In genomic region chr11:119514967-119515636, GRCm38 (mm10) we compare ENCODE assay signal across 9 mouse cellular contexts. TPM values are rescaled to one million over a fixed set of nuclear protein-coding genes. Genes with fewer than 3 reads are reported as not detected.
A peak's percentile ranks its signal among the peaks of the same experiment; 100 is the strongest.
DNase-seq lines count a peak whose midpoint lies in the region; ATAC-seq lines count a peak whose summit lies in the region.
"Had no signal": no experiment of that assay in that cellular context is flagged by ENCODE, and none has a peak within 500 bp of the region (broad histone marks: within the 10 kb centered on the region; RNA-seq: fewer than 3 reads in every experiment).

No protein-coding gene starts in this region.

- peaks cover 8% of the 10 kb centered on the region for H3K4me1 ChIP-seq in kidney, embryonic 16.5 days (ENCODE audit: insufficient read depth, low read length)
- peaks cover 58% of the 10 kb centered on the region for H3K4me1 ChIP-seq in hindbrain, embryonic 12.5 days
- peaks cover 36% of the 10 kb centered on the region for H3K4me1 ChIP-seq in limb, embryonic 13.5 days

- H3K27me3 ChIP-seq in kidney, embryonic 16.5 days (ENCODE audit: insufficient read depth, low read length): peaks cover 7% of the 10 kb centered on the region; the same call in 1 of the 2 replicates
- no peaks in the 10 kb centered on the region; the same call in 1 of the 2 replicates for H3K27me3 ChIP-seq in hindbrain, embryonic 12.5 days
- peaks cover 34% of the 10 kb centered on the region for H3K27me3 ChIP-seq in limb, embryonic 13.5 days

- WGBS in kidney, embryonic 16.5 days: 6% methylated on average over 21 of the region's 21 CpGs
- WGBS in hindbrain, embryonic 12.5 days: 3% methylated on average over 21 of the region's 21 CpGs
- WGBS in limb, embryonic 13.5 days: 3% methylated on average over 21 of the region's 21 CpGs

- peak overlapping the region; percentile 30 for H3K4me3 ChIP-seq in kidney, embryonic 16.5 days (ENCODE audit: low read length)
- peak overlapping the region; percentile 16 for H3K4me3 ChIP-seq in hindbrain, embryonic 12.5 days
- H3K4me3 ChIP-seq in limb, embryonic 13.5 days: peak overlapping the region; percentile 30

- no peaks in the 10 kb centered on the region for H3K36me3 ChIP-seq in kidney, embryonic 16.5 days (ENCODE audit: insufficient read depth, low read length)
- H3K36me3 ChIP-seq in hindbrain, embryonic 12.5 days: no peaks in the 10 kb centered on the region
- no peaks in the 10 kb centered on the region for H3K36me3 ChIP-seq in limb, embryonic 13.5 days
- H3K36me3 ChIP-seq: G1E had no signal

- no peaks in the 10 kb centered on the region for H3K9me3 ChIP-seq in kidney, embryonic 16.5 days (ENCODE audit: low read length)
- no peaks in the 10 kb centered on the region for H3K9me3 ChIP-seq in hindbrain, embryonic 12.5 days (replicated peaks)
- no peaks in the 10 kb centered on the region for H3K9me3 ChIP-seq in limb, embryonic 13.5 days
- H3K9me3 ChIP-seq: G1E had no signal

- DNase-seq in kidney, adult 8-10 months: no peak
- peak; percentile 60 to 89 for DNase-seq in cerebellum, postnatal 4 days (ENCODE audit: low spot score in 2 of 2)
- peak; percentile 71 to 80 for DNase-seq in right cerebral cortex, postnatal 10 days (ENCODE audit: low spot score in 2 of 2)
- DNase-seq in thymus, postnatal 36 days: no peak
- DNase-seq in heart, adult 9 months (ENCODE audit: low spot score in 2 of 2): no peak

- no peak overlapping the region for H3K27ac ChIP-seq in kidney, embryonic 16.5 days (ENCODE audit: low read length)
- peak overlapping the region; percentile 84 for H3K27ac ChIP-seq in hindbrain, embryonic 12.5 days
- no peak overlapping the region for H3K27ac ChIP-seq in limb, embryonic 13.5 days

- H3K9ac ChIP-seq in kidney, embryonic 16.5 days (replicated peaks; ENCODE audit: low read length): no peak overlapping the region
- H3K9ac ChIP-seq in hindbrain, embryonic 12.5 days: peak overlapping the region; percentile 33; the same call in 1 of the 2 replicates
- H3K9ac ChIP-seq in limb, embryonic 13.5 days: 0 out of 2 replicates have a peak overlapping the region, but pooled peaks have one; percentile 51

- peak; percentile 32; the same call in 1 of the 2 replicates for ATAC-seq in kidney, embryonic 16.5 days (ENCODE audit: low FRiP score, low TSS enrichment)
- ATAC-seq in hindbrain, embryonic 12.5 days (ENCODE audit: low FRiP score): peak; percentile 75
- peak; percentile 25; the same call in 1 of the 2 replicates for ATAC-seq in limb, embryonic 13.5 days (ENCODE audit: low FRiP score, low read depth)

- peak overlapping the region; percentile 48 for H3K4me2 ChIP-seq in kidney, embryonic 16.5 days (replicated peaks; ENCODE audit: low read depth, low read length)
- H3K4me2 ChIP-seq in hindbrain, embryonic 12.5 days (replicated peaks): peak overlapping the region; percentile 44
- peak overlapping the region; percentile 61 for H3K4me2 ChIP-seq in limb, embryonic 13.5 days (replicated peaks)

RNA-seq across cellular contexts. Expression of gene Endov, which starts 24.0 kb away (rescaled TPM):
- polyA plus RNA-seq in kidney, embryonic 16.5 days (2015; fragmentation: Nextera tagmentation; extraction: Ambion mirVana): 18.0 and 18.8 TPM in 2 replicates
- polyA plus RNA-seq in hindbrain, embryonic 12.5 days (2016; fragmentation: Nextera tagmentation; extraction: Ambion mirVana): 22.2 and 24.9 TPM in 2 replicates
- polyA plus RNA-seq in limb, embryonic 13.5 days (2015; fragmentation: Nextera tagmentation; extraction: Ambion mirVana): 17.1 and 18.1 TPM in 2 replicates

RNA-seq across cellular contexts. Expression of gene Nptx1, which starts 32.5 kb away (rescaled TPM):
- 0.54 and 0.86 TPM in 2 replicates for polyA plus RNA-seq in kidney, embryonic 16.5 days (2015; fragmentation: Nextera tagmentation; extraction: Ambion mirVana)
- polyA plus RNA-seq in hindbrain, embryonic 12.5 days (2016; fragmentation: Nextera tagmentation; extraction: Ambion mirVana): 14.8 and 15.2 TPM in 2 replicates
- polyA plus RNA-seq in limb, embryonic 13.5 days (2015; fragmentation: Nextera tagmentation; extraction: Ambion mirVana): 2.0 and 2.2 TPM in 2 replicates
- polyA plus RNA-seq: G1E had no signal

Comparison
In these comparisons a context has a peak if more than half of its experiments do, and no peak if none do; other contexts are left out.
1. ATAC-seq: peak in every context shown above with its lines; median percentile 75 in hindbrain, embryonic 12.5 days; 32 in kidney, embryonic 16.5 days; 25 in limb, embryonic 13.5 days.
2. DNase-seq: peak in cerebellum, postnatal 4 days (2 of 2) and right cerebral cortex, postnatal 10 days (2 of 2); none in kidney, adult 8-10 months (0 of 2), thymus, postnatal 36 days (0 of 2) and heart, adult 9 months (0 of 2).
3. Peak in every context shown above with its lines, with median percentiles within 50 percentile points of each other: H3K4me2 ChIP-seq and H3K4me3 ChIP-seq.